Comparison of ENCODE assay signal across 20 mouse cellular contexts in the genomic region with DNA sequence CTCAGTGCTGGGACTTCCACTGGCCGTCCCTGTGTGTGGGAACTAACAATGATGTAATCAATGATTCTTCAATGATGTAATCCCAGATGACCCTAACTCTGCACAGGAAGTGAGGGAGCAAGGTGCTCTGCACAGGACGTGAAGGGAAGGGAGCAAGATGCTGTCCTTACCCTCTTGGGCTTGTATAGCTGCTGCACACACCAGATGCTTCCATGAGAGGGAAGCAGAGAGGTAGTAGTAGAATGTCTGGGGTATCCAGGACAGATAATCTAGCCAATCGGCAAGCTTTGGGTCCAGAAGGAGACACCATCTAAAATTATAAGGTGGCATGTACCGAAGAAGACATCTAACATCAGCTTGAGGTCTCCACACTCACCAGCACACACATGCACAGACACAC.
DNase-seq lines count a peak whose midpoint lies in the region; ATAC-seq and TF ChIP-seq lines count a peak whose summit lies in the region.
"Had no signal": no experiment of that assay in that cellular context is flagged by ENCODE, and none has a peak within 500 bp of the region (broad histone marks: within the 10 kb centered on the region; RNA-seq: fewer than 3 reads in every experiment).

No protein-coding gene starts in this region.

- intact Hi-C loops in heart, adult 2 months (cut with DNase I), result no loop called here
- intact Hi-C loops in left cerebral cortex, adult 2 months (cut with DNase I), result no loop called here
- intact Hi-C loops in left cerebral cortex, postnatal 4 days (cut with DNase I), result no loop called here

- no peak for TF ChIP-seq POLR2A in heart, adult 2 months (IDR thresholded peaks at IDR 0.05; ENCODE audit: insufficient read depth, low read depth, low read length)

- ATAC-seq in G1E (ENCODE audit: extremely low read depth, insufficient number of reproducible peaks, low FRiP score, poor library complexity, severe bottlenecking), result peak; percentile 8; the same call in 1 of the 2 replicates
- no peak for ATAC-seq in stomach, postnatal 0 days (ENCODE audit: low FRiP score, low TSS enrichment)

- no peak overlapping the region for H3K27ac ChIP-seq in heart, adult 2 months
- no peak overlapping the region for H3K27ac ChIP-seq in heart, embryonic 10.5 days
- H3K27ac ChIP-seq in left cerebral cortex, adult 2 months, result no peak overlapping the region
- H3K27ac ChIP-seq in stomach, postnatal 0 days (replicated peaks), result no peak overlapping the region
- H3K27ac ChIP-seq: embryonic facial prominence, embryonic 15.5 days; gastrocnemius, adult 2 months; heart, embryonic 15.5 days; hindbrain, embryonic 13.5 days had no signal

- no peak overlapping the region for H3K4me3 ChIP-seq in heart, adult 2 months
- no peak overlapping the region for H3K4me3 ChIP-seq in heart, embryonic 10.5 days
- H3K4me3 ChIP-seq in left cerebral cortex, adult 2 months, result no peak overlapping the region
- no peak overlapping the region for H3K4me3 ChIP-seq in G1E (ENCODE audit: low read depth, low read length)
- no peak overlapping the region for H3K4me3 ChIP-seq in stomach, postnatal 0 days (ENCODE audit: low read depth, low read length)
- H3K4me3 ChIP-seq: embryonic facial prominence, embryonic 15.5 days; erythroblast, embryonic 14.5 days; gastrocnemius, adult 2 months; heart, embryonic 15.5 days; hindbrain, embryonic 13.5 days had no signal

- no peaks in the 10 kb centered on the region for H3K9me3 ChIP-seq in heart, embryonic 10.5 days
- H3K9me3 ChIP-seq in G1E (replicated peaks), result peaks cover 55% of the 10 kb centered on the region
- no peaks in the 10 kb centered on the region for H3K9me3 ChIP-seq in stomach, postnatal 0 days (ENCODE audit: control insufficient read depth, low read length)
- H3K9me3 ChIP-seq: embryonic facial prominence, embryonic 15.5 days; heart, embryonic 15.5 days; hindbrain, embryonic 13.5 days had no signal

- H3K36me3 ChIP-seq in heart, adult 2 months (ENCODE audit: control insufficient read depth, insufficient read depth, low read length), result no peaks in the 10 kb centered on the region
- no peaks in the 10 kb centered on the region for H3K36me3 ChIP-seq in heart, embryonic 10.5 days
- H3K36me3 ChIP-seq in G1E (replicated peaks), result no peaks in the 10 kb centered on the region
- no peaks in the 10 kb centered on the region for H3K36me3 ChIP-seq in stomach, postnatal 0 days (ENCODE audit: control insufficient read depth, insufficient read depth, low read length)
- H3K36me3 ChIP-seq: embryonic facial prominence, embryonic 15.5 days; heart, embryonic 15.5 days; hindbrain, embryonic 13.5 days had no signal

- TF ChIP-seq CTCF in heart, adult 2 months (IDR thresholded peaks at IDR 0.05), result 0 out of 2 replicates have a peak, but pooled peaks have one; percentile 12
- TF ChIP-seq CTCF in left cerebral cortex, adult 2 months (IDR thresholded peaks at IDR 0.05), result peak; percentile 23
- no peak for TF ChIP-seq CTCF in G1E (IDR thresholded peaks at IDR 0.05; ENCODE audit: low read depth, low read length)
- peak; percentile 33 for TF ChIP-seq CTCF in stomach, postnatal 0 days (IDR thresholded peaks at IDR 0.05; ENCODE audit: low read depth)

- no peaks in the 10 kb centered on the region for H3K27me3 ChIP-seq in heart, adult 2 months (ENCODE audit: control insufficient read depth, insufficient read depth, low read length)
- H3K27me3 ChIP-seq in heart, embryonic 10.5 days (ENCODE audit: insufficient read depth, poor library complexity, severe bottlenecking), result no peaks in the 10 kb centered on the region
- no peaks in the 10 kb centered on the region for H3K27me3 ChIP-seq in G1E (ENCODE audit: insufficient read depth, low read length)
- H3K27me3 ChIP-seq in stomach, postnatal 0 days (ENCODE audit: control insufficient read depth, insufficient read depth, low read length), result no peaks in the 10 kb centered on the region
- H3K27me3 ChIP-seq: CH12.LX; embryonic facial prominence, embryonic 15.5 days; heart, embryonic 15.5 days; hindbrain, embryonic 13.5 days had no signal

- WGBS in heart, adult 2 months, result 54% methylated on average over 4 of the region's 4 CpGs
- 65% methylated on average over 4 of the region's 4 CpGs for WGBS in heart, embryonic 10.5 days
- 62% methylated on average over 4 of the region's 4 CpGs for WGBS in stomach, postnatal 0 days

- no peak for TF ChIP-seq EP300 in heart, adult 2 months (IDR thresholded peaks at IDR 0.05; ENCODE audit: insufficient read depth, low read depth, low read length)
- no peak for TF ChIP-seq EP300 in stomach, postnatal 0 days (optimal IDR thresholded peaks at IDR 0.05)

- H3K79me2 ChIP-seq in heart, adult 2 months (replicated peaks; ENCODE audit: control insufficient read depth, insufficient read depth, low read length), result no peaks in the 10 kb centered on the region

- H3K4me1 ChIP-seq in heart, adult 2 months (ENCODE audit: control insufficient read depth, insufficient read depth, low read length), result no peaks in the 10 kb centered on the region
- H3K4me1 ChIP-seq in heart, embryonic 10.5 days, result no peaks in the 10 kb centered on the region
- no peaks in the 10 kb centered on the region for H3K4me1 ChIP-seq in G1E (ENCODE audit: insufficient read depth, low read depth, low read length)
- no peaks in the 10 kb centered on the region for H3K4me1 ChIP-seq in stomach, postnatal 0 days (replicated peaks; ENCODE audit: control insufficient read depth, insufficient read depth)
- H3K4me1 ChIP-seq: embryonic facial prominence, embryonic 15.5 days; heart, embryonic 15.5 days had no signal

- no peak overlapping the region for H3K9ac ChIP-seq in heart, adult 2 months (ENCODE audit: low read depth, low read length)
- no peak overlapping the region for H3K9ac ChIP-seq in stomach, postnatal 0 days (ENCODE audit: low read length)
- H3K9ac ChIP-seq: embryonic facial prominence, embryonic 15.5 days; heart, embryonic 15.5 days; hindbrain, embryonic 13.5 days had no signal

- DNase-seq in heart, adult 2 months, result no peak
- DNase-seq in heart, embryonic 10.5 days (ENCODE audit: low spot score), result no peak
- no peak for DNase-seq in left cerebral cortex, adult 2 months (ENCODE audit: extremely low spot score in 1 of 2, low spot score in 2 of 2)
- no peak for DNase-seq in left cerebral cortex, postnatal 4 days
- no peak for DNase-seq in G1E (ENCODE audit: low spot score)
- no peak for DNase-seq in stomach, postnatal 0 days (ENCODE audit: low spot score)
- DNase-seq: adrenal gland, adult 8-10 months; adrenal gland, postnatal 36 days; cerebellum, adult 11 months; cerebellum, adult 8-10 months; cerebellum, postnatal 14 days; embryo, embryonic 11 days; gastrocnemius, adult 2 months; gastrocnemius, postnatal 25 days; heart, postnatal 14 days had no signal

- H3K4me2 ChIP-seq in stomach, postnatal 0 days (replicated peaks; ENCODE audit: low read depth), result no peak overlapping the region
- H3K4me2 ChIP-seq: embryonic facial prominence, embryonic 15.5 days; heart, embryonic 15.5 days; hindbrain, embryonic 13.5 days had no signal
